Mouse (Mus musculus): Measurements from ENCODE around the gene AL732309.1.
A peak's percentile ranks its signal among the peaks of the same experiment; 100 is the strongest.
"Not testable (repeated sequence)": the region's sequence is repeated elsewhere in the genome, so short reads cannot be mapped to it uniquely, and the experiment has no call there.

Gene AL732309.1

DNA sequence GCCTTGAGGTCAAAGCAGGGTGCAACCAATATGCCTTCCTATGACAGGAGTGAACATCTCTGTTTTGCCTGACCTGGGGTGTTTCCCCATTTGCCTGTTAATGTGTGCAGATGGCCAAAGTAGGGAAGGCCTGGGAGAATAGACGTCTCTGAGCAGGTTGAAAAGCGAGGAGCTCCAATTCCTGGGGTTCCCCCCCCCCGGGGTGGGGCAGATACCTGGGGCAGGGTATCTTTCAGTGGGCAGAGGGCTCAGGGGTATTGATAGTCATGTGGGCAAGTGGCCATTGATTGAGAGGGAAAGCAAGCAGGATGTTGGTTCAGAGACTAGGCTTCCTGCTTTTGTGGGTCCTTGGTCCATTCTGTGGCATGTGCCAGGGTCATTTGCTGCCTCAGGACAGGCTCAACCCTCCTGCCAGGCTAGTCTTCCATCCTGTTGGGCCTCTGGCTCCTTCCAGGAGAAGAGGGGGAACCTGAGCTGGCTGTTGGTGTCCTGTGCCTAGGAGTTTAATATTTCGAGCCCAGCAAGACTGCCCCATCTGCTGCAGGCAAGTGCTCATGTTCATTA, 21.2 kb upstream of the AL732309.1 start:
- DNase-seq (ENCODE audit: extremely low spot score, low spot score) = no peak

DNA sequence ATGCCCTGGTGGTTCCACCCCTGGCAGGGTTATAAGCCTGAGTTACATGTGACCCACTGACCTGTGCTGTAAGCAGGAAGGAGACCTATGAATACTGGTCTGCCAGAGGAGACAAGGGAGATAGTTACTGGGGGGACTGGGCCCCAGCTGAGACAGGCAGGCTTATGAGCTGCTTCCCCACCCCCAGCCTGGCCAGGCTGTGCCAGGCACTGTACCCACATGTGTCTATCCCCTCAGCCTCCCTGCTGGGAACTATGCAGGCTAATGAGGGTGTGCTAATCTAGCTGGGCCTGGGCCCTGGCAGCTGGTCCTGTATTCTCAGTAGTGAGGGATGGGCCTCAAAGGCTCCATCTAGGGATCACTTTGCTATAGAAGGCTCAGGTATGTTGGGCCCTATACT, 20.6 kb upstream of the AL732309.1 start:
- DNase-seq (ENCODE audit: extremely low spot score, low spot score) = no peak

GRCm38 (mm10) chr2:25266720-25267119, 20.1 kb upstream of the AL732309.1 start:
- no peak for DNase-seq (ENCODE audit: extremely low spot score, low spot score)

DNA sequence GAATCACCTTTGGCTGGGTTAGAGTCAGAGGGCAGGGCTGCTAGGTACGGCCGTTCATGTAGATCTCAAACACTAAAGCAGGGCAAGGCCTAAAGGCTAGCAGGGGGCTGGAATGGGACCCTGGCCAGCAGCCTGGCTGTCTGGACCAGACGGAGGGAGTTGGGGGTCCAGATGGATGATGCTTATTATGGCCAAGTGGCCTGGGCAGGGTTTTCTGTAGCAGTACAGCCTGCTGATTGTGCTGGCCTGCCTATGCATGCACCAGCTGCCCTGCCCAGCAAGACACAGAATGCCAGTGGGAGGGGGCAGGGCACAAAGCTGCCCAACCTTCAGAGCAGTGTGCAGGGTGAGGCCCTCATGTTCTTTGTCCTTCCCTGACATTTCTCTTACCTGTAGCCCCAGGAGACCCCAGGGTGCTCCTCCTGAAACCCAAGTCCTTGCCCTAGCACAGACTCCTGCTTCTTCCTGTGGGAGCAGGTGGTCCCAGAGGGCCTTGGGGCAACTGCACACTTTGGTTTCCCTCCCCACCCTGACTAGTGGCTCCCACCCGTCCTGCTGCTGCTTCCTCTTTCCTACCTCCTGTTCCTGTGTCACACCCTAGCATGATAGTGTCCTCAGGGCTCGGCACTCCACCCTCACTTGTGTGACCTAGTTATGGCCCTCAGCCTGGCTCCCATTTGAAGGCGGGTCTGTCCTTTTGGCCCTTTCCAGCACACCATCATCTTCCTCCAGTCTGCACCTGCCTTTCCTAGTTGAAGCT, 19.4 kb upstream of the AL732309.1 start:
- no peak for DNase-seq (ENCODE audit: extremely low spot score, low spot score)

GRCm38 (mm10) chr2:25264851-25265250, 18.2 kb upstream of the AL732309.1 start:
- no peak for DNase-seq (ENCODE audit: extremely low spot score, low spot score)

GRCm38 (mm10) chr2:25264286-25264660, 17.6 kb upstream of the AL732309.1 start:
- no peak for DNase-seq (ENCODE audit: extremely low spot score, low spot score)

DNA sequence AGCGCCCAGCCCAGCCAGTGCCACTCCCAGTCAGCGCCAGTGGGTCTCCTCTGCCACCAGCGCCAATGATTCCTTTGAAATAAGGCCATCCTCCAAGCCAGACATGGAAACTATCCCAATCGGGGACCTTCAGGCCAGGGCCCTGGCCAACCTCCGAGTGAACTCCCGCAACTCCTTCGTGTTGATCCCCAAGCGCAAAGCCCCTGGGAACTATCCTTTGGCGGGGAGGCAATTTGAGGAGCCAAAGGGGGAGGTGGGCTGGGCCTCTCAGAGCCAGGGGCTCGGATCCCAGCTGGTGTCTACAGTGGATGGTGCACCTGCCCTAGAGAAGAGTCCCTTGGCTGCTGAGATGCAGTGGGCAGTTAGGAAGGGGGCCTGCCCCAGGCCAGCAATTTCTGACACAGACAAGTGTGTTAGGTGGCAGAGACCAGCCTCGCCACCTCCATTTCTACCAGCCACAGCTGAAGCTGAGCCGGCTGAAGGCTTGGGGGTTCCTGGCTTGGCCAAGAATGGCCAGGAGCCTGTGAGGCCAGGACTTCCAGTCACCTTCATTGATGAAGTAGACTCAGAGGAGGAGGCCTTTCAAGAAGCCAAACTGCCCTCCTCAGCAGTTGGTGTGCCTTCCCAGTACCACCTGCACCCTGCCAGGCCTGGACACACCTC, 17.1 kb upstream of the AL732309.1 start:
- no peak for DNase-seq (ENCODE audit: extremely low spot score, low spot score)

GRCm38 (mm10) chr2:25262795-25263622, 16.3 kb upstream of the AL732309.1 start:
- no peak for DNase-seq (ENCODE audit: extremely low spot score, low spot score)

GRCm38 (mm10) chr2:25262291-25262767, 15.7 kb upstream of the AL732309.1 start, which contains the start of gene Tprn:
Gene Tprn, plus strand, starts transcription at chr2:25262618.
- DNase-seq (ENCODE audit: extremely low spot score, low spot score) = peak; percentile 90

GRCm38 (mm10) chr2:25261870-25262269, 15.2 kb upstream of the AL732309.1 start:
- DNase-seq (ENCODE audit: extremely low spot score, low spot score) = no peak

DNA sequence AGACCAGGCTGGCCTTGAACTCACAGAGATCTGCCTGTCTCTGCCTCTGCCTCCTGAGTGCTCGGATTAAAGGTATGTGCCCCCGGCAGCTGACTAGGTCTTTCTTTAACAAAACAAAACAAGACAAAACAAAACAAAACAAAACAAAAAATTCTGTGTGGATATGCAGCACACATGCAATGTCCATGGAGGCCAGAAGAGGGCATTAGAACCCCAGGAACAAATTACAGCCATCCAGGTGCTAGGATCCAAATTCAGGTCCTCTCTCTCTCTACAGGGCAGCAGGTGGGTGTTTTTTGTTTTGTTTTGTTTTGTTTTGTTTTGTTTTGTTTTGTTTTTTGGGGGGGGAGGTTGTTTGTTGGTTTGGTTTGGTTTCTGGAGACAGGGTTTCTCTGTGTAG, 12.2 kb upstream of the AL732309.1 start:
- DNase-seq (ENCODE audit: extremely low spot score, low spot score) = no peak

- DNase-seq (ENCODE audit: extremely low spot score, low spot score) = not testable (repeated sequence)
These were observed 10.6 kb upstream of the AL732309.1 start for GRCm38 (mm10) chr2:25257250-25257649.

DNA sequence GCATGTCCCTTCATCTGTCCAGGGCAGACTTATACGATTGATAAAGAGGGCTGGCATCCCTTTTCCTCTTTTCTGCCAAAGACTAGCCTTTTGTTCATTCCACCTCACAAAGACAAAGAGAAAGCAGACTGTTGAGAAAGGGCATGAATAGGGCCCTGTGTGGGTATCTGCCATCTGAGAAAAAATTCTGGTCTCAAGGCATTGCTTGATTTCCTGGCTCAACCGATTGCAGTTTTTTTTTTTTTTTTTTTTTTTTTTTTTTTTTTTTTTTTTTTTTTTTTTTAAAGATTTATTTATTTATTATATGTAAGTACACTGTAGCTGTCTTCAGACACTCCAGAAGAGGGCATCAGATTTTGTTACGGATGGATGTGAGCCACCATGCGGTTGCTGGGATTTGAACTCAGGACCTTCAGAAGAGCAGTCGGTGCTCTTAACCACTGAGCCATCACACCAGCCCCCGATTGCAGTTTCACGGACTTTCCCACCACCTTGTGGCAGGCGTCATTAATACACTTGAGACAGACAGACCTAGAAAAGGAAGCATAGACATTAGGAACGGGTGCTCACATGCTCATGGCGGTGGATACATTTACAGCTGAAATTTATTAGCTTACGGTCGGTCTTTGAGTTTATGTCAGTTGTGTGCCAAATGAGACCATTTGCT, 9.9 kb upstream of the AL732309.1 start:
- not testable (repeated sequence) for DNase-seq (ENCODE audit: extremely low spot score, low spot score)

- DNase-seq (ENCODE audit: extremely low spot score, low spot score) = peak; percentile 98
These were observed 8.7 kb upstream of the AL732309.1 start, which contains the start of gene Tmem203 for GRCm38 (mm10) chr2:25255284-25255779. Gene Tmem203, plus strand, starts transcription at chr2:25255439.

DNA sequence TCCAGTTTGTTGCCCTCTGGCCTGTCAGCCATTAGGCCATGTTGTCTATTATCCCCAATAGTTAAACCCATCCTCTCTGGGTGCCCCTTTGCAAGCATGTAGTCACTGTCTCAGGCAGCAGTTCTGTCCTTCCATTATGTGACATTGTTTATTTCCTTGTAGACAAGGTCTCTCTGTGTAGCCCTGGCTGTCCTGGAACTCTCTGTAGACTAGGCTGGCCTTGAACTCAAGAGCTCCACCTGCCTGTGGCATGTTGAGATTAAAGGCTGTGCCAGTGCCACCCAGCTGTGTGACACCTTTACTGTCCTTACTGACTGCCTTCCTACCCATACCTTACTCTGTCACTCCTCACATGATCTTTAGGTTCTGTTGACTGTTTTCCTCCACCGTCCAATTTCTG, 5.7 kb upstream of the AL732309.1 start:
- no peak for DNase-seq (ENCODE audit: extremely low spot score, low spot score)

- no peak for DNase-seq (ENCODE audit: extremely low spot score, low spot score)
These were observed 2.5 kb downstream of the AL732309.1 start for GRCm38 (mm10) chr2:25244144-25244543.

DNA sequence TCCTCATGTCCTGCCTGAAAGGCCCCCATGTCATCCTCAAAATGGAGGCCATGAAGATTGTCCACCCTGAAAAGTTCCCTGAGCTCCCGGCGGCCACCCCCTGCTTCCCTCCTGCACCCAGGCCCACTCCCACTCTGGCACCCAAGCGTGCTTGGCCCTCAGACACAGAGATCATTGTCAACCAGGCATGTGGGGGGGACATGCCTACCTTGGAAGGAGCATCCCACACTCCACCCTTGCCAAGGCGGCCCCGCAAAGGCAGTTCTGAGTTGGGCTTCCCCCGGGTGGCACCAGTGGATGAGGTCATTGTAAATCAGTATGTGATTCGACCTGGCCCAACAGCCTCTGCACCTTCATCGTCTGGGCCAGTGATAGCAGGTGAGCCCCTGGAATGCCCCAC, 3.3 kb downstream of the AL732309.1 start:
- DNase-seq (ENCODE audit: extremely low spot score, low spot score) = no peak

- DNase-seq (ENCODE audit: extremely low spot score, low spot score) = peak; percentile 51
These were observed 4.6 kb downstream of the AL732309.1 start, which contains the start of the genes Rnf208 and Cysrt1 for GRCm38 (mm10) chr2:25242101-25242506. Gene Rnf208, plus strand, starts transcription at chr2:25242255. Gene Cysrt1, minus strand, starts transcription at chr2:25242452.

- DNase-seq (ENCODE audit: extremely low spot score, low spot score) = no peak
These were observed 5.3 kb downstream of the AL732309.1 start for GRCm38 (mm10) chr2:25241438-25241775.

GRCm38 (mm10) chr2:25240723-25241437, 5.8 kb downstream of the AL732309.1 start:
- peak; percentile 64 for DNase-seq (ENCODE audit: extremely low spot score, low spot score)

Measured in neural tube, embryonic 10.5 days (tissue).